Mouse (Mus musculus) spleen, adult 2 months (tissue): ENCODE results near the gene Chpf.

ENCODE experiments used
- CTCF ChIP-seq: fragments of 200-500 bp; IDR thresholded peaks from 2 replicates; pipeline ENCODE4 v1.5.1; 2011; ENCODE audit warnings: mild to moderate bottlenecking, inconsistent platforms; ENCODE audit not compliant: insufficient read depth, insufficient read length, insufficient replicate concordance; ENCODE audit errors: extremely low read depth
- POLR2A ChIP-seq: fragments of 200-500 bp; IDR thresholded peaks from 2 replicates; pipeline ENCODE4 v1.6.1; 2011; ENCODE audit warnings: low read depth, low read length, inconsistent platforms

DNA sequence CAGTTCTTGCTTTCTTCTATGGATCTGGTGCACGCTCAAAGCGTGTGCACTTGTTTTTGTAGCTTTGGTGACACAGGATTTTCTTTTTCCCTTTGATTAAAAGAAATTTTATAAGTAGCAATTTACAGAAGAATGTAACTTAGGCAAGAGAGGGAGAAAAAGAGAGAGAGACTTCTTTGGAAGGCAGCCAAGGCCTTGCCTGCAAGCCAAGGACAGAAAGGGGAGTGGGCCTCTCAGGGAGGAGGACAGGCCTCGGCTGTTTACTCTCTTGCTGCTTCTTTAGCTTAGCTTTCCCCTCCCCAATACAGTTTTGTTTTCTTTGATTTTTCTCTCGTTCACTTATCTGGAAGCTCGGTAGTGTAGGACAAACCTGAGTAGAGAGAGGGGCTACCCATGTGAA lies 40.5 kb upstream of the Chpf start:
- no peak for TF ChIP-seq CTCF
- TF ChIP-seq POLR2A = no peak
